Mouse (Mus musculus) kidney, embryonic 14.5 days (tissue): Measurements from ENCODE around the gene Twf2. TPM values are rescaled to one million over a fixed set of nuclear protein-coding genes. Genes with fewer than 3 reads are reported as not detected.
"Not testable (repeated sequence)": the region's sequence is repeated elsewhere in the genome, so short reads cannot be mapped to it uniquely, and the experiment has no call there.

ENCODE experiments used
- ATAC-seq: fragments of 200-750 bp; cut with Nextera tagmentation; 2 replicates; pipeline ENCODE4 v1.8.0; 2017; ENCODE audit warnings: moderate number of reproducible peaks, mild to moderate bottlenecking, moderate TSS enrichment, moderate library complexity; ENCODE audit not compliant: low FRiP score, low TSS enrichment
- H3K27ac ChIP-seq: fragments of 300-500 bp; sonication (generic); 2 replicates; pipeline ENCODE4 v1.5.1; 2014; ENCODE audit warnings: low read depth, mild to moderate bottlenecking, low read length, moderate library complexity, mixed read lengths
- H3K27me3 ChIP-seq: fragments of 300-500 bp; sonication (generic); 2 replicates; pipeline ENCODE4 v1.6.1; 2014; ENCODE audit warnings: mild to moderate bottlenecking, low read length; ENCODE audit not compliant: control insufficient read depth, insufficient read depth
- H3K36me3 ChIP-seq: fragments of 300-500 bp; sonication (generic); 2 replicates; pipeline ENCODE4 v1.6.1; 2014; ENCODE audit warnings: low read length, mixed read lengths; ENCODE audit not compliant: control insufficient read depth, insufficient read depth
- H3K4me1 ChIP-seq: fragments of 300-500 bp; sonication (generic); 2 replicates; pipeline ENCODE4 v1.6.1; 2014; ENCODE audit warnings: low read length, mixed read lengths; ENCODE audit not compliant: control insufficient read depth, insufficient read depth
- H3K4me2 ChIP-seq: fragments of 300-500 bp; sonication (generic); replicated peaks from 2 replicates; pipeline ENCODE4 v1.6.1; 2014; ENCODE audit warnings: low read depth, mild to moderate bottlenecking, low read length
- H3K4me3 ChIP-seq: fragments of 300-500 bp; sonication (generic); 2 replicates; pipeline ENCODE4 v1.5.1; 2014; ENCODE audit warnings: mild to moderate bottlenecking, low read length
- H3K9ac ChIP-seq: fragments of 300-500 bp; sonication (generic); 2 replicates; pipeline ENCODE4 v1.6.1; 2014; ENCODE audit warnings: low read depth, mild to moderate bottlenecking, low read length, moderate library complexity
- H3K9me3 ChIP-seq: fragments of 300-500 bp; sonication (generic); 2 replicates; pipeline ENCODE4 v1.6.1; 2016; ENCODE audit warnings: low read length; ENCODE audit not compliant: control insufficient read depth
- WGBS: fragments of 180-500 bp; shearing (Covaris S2); extraction: QIAGEN DNeasy Blood & Tissue Kit; methylation state at CpG from one replicate; pipeline ENCODE4 v1.1.7; 2014; 5-methylcytosine and 5-hydroxymethylcytosine counted together
- polyA plus RNA-seq: library from polyadenylated mRNA; unstranded; fragments of >200 nt; fragmentation: Nextera tagmentation; extraction: Ambion mirVana; gene quantifications from 2 replicates; pipeline ENCODE4 v1.2.1, GENCODE M21; 2014

Gene Twf2
- polyA plus RNA-seq, 1 experiment from 2014 or later, result 77.9 TPM

- H3K36me3 ChIP-seq, result no peaks in the 10 kb centered on the region
- no peak overlapping the region for H3K4me2 ChIP-seq
- H3K27ac ChIP-seq, result no peak overlapping the region
- peaks cover 5% of the 10 kb centered on the region; the same call in 1 of the 2 replicates for H3K4me1 ChIP-seq
- H3K27me3 ChIP-seq, result no peaks in the 10 kb centered on the region
- H3K9ac ChIP-seq, result no peak overlapping the region
- H3K4me3 ChIP-seq, result no peak overlapping the region
- no peak for ATAC-seq
- WGBS, result 83% methylated on average over 2 of the region's 2 CpGs
- no peaks in the 10 kb centered on the region for H3K9me3 ChIP-seq
These were observed 36.2 kb upstream of the Twf2 start for GRCm38 (mm10) chr9:106166709-106167108.

DNA sequence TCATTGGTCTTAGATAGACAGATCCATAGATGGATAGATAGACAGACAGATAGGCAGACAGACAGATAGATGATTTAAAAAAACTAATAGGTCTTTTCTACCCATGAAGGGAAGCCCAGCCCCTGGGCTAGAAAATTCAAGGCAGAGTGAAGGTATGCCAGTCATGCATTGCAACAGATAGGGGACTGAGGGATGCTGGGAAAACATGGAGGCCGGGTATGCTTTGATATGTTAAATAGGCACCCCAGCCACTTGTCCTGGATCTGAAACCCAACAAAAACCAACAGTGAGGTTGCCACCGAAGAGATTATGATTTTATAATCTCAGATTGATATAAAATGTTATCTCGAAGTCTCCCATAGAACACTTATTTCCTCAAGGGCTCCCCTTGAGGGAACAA is 35.7 kb upstream of the Twf2 start:
- H3K36me3 ChIP-seq, result no peaks in the 10 kb centered on the region
- no peak for ATAC-seq
- H3K9ac ChIP-seq, result no peak overlapping the region
- H3K9me3 ChIP-seq, result no peaks in the 10 kb centered on the region
- H3K4me2 ChIP-seq, result no peak overlapping the region
- no peaks in the 10 kb centered on the region for H3K27me3 ChIP-seq
- H3K27ac ChIP-seq, result no peak overlapping the region
- 83% methylated on average over 3 of the region's 3 CpGs for WGBS
- no peak overlapping the region for H3K4me3 ChIP-seq
- peaks cover 5% of the 10 kb centered on the region; the same call in 1 of the 2 replicates for H3K4me1 ChIP-seq

DNA sequence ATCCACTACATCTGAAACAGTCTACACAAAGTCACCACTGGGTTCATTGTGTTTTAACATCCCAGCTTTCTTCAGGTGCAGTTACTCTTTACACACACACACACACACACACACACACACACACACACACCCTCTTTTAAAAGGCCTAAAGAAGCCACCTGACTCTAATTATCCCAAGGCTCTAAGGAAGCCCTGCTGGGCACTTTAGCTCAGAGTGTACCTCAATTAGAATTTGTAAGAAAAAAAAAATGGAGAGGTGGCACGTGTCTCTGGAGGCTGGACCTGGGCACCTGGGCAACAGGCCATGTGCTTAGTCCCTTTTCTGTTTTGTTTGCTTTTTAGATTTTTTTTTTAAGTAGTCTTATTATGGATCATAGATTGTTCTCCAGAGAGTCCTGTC is 35.2 kb upstream of the Twf2 start:
- H3K4me1 ChIP-seq, result peaks cover 5% of the 10 kb centered on the region; the same call in 1 of the 2 replicates

DNA sequence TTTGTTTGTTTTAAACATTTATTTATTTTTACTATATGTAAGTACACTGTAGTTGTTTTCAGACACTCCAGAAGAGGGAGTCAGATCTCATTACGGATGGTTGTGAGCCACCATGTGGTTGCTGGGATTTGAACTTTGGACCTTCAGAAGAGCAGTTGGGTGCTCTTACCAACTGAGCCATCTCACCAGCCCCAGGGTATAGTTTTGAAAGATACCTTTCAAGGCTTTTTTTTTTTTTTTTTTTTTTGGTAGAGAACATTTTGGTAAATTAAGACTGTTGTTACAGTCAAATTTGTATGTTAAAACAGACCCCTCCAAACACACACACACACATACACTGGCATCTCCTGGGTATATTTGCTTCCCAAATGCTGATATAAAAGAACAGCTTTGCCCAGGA is 33.9 kb upstream of the Twf2 start:
- H3K9ac ChIP-seq, H3K36me3 ChIP-seq, H3K27me3 ChIP-seq, H3K27ac ChIP-seq, H3K9me3 ChIP-seq, H3K4me2 ChIP-seq, H3K4me3 ChIP-seq, ATAC-seq: not testable (repeated sequence)
- peaks cover 17% of the 10 kb centered on the region for H3K4me1 ChIP-seq
- WGBS, result 93% methylated on average over 1 of the region's 1 CpGs

More for the DNA sequence above, 35.2 kb upstream of the Twf2 start:
- H3K27me3 ChIP-seq, result no peaks in the 10 kb centered on the region
- H3K4me2 ChIP-seq, result no peak overlapping the region
- no peaks in the 10 kb centered on the region for H3K9me3 ChIP-seq
- no peak for ATAC-seq
- H3K9ac ChIP-seq, result no peak overlapping the region
- no peak overlapping the region for H3K27ac ChIP-seq
- no peak overlapping the region for H3K4me3 ChIP-seq
- no peaks in the 10 kb centered on the region for H3K36me3 ChIP-seq
- 44% methylated on average over 1 of the region's 1 CpGs for WGBS

DNA sequence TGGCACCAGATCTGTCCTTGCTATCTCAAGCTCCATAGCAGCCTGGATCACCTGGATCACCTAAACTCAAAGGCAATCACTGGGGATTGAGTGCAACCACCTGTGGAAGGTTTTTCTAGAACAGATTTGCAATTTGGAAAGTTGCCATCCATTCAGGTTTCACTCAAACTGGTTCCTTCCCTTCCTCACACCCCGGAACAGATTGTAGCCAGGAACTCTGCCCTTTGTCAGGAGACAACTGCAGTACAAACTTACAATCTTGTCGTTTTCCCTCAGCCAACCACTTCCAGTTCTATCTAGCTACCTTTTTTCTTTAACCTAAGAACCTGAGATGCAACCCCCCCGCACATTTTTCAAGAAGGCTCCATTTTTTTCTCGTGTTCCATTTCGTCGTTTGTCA is 33.0 kb upstream of the Twf2 start:
- peak overlapping the region; percentile 48 for H3K4me2 ChIP-seq
- H3K36me3 ChIP-seq, result no peaks in the 10 kb centered on the region
- H3K9ac ChIP-seq, result peak overlapping the region; percentile 97; the same call in 1 of the 2 replicates
- H3K27me3 ChIP-seq, result no peaks in the 10 kb centered on the region
- no peak for ATAC-seq
- H3K9me3 ChIP-seq, result no peaks in the 10 kb centered on the region
- 0 out of 2 replicates have a peak overlapping the region, but pooled peaks have one; percentile 96 for H3K27ac ChIP-seq
- 35% methylated on average over 6 of the region's 6 CpGs for WGBS
- H3K4me1 ChIP-seq, result peaks cover 25% of the 10 kb centered on the region
- peak overlapping the region; percentile 96; the same call in 1 of the 2 replicates for H3K4me3 ChIP-seq

- under 1% methylated on average over 68 of the region's 81 CpGs for WGBS
- H3K27ac ChIP-seq, result peak within 1 kb of the TSS; percentile 96
- H3K4me2 ChIP-seq, result peak within 1 kb of the TSS; percentile 69
- peaks cover 29% of the 10 kb centered on the region for H3K4me1 ChIP-seq
- no peaks in the 10 kb centered on the region for H3K27me3 ChIP-seq
- peak within 1 kb of the TSS; percentile 97 for H3K9ac ChIP-seq
- H3K9me3 ChIP-seq, result no peaks in the 10 kb centered on the region
- ATAC-seq, result peak; percentile 93
- H3K4me3 ChIP-seq, result peak within 1 kb of the TSS; percentile 96
- H3K36me3 ChIP-seq, result no peaks in the 10 kb centered on the region
These were observed 32.2 kb upstream of the Twf2 start, which contains the start of gene Wdr82 for GRCm38 (mm10) chr9:106170556-106171345. Gene Wdr82, plus strand, starts transcription at chr9:106170928.

DNA sequence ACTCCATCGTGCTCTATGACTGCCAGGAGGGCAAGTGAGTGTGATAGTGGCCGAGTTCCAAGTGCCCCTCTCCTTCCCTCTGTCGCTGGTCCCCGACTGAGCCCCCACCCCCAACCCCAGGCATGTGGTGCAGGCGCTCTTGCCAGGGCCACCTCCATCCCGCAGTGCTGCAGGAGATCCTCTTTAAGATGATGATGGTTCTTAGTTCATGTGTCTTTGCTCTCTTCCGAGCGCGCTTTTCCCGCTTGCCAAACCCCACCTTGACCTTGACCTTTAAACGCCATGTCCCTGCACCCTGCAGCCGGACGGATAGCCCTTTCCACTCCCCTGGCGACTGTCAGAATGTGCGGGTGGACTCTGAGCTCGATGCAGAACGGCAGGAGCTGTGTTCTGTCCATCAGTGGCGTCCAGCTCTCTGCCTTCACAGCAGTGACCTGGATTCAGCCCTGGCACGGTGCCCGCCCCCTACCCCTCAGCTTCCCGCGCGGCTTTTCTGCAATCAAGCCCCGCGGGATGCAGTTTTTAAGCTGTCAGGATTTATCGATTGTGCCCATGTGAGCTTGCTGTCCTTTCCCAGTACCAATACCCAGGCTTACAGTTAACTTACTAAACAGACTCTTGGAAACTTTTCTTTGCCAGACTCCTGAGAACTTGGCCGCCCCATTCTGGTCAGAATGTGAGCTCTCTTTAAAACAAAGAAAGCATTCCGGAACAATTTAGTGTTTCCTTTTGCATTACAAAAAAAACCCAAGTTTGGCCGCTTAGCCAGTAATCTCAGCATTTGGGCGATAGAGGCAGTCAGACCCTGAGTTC is 31.4 kb upstream of the Twf2 start:
- no peaks in the 10 kb centered on the region for H3K27me3 ChIP-seq
- ATAC-seq, result peak; percentile 59
- under 1% methylated on average over 30 of the region's 30 CpGs for WGBS
- peak overlapping the region; percentile 96 for H3K4me3 ChIP-seq
- peaks cover 32% of the 10 kb centered on the region for H3K4me1 ChIP-seq
- peak overlapping the region; percentile 97 for H3K9ac ChIP-seq
- peak overlapping the region; percentile 69 for H3K4me2 ChIP-seq
- H3K27ac ChIP-seq, result peak overlapping the region; percentile 96
- H3K9me3 ChIP-seq, result no peaks in the 10 kb centered on the region
- H3K36me3 ChIP-seq, result peaks cover 4% of the 10 kb centered on the region

DNA sequence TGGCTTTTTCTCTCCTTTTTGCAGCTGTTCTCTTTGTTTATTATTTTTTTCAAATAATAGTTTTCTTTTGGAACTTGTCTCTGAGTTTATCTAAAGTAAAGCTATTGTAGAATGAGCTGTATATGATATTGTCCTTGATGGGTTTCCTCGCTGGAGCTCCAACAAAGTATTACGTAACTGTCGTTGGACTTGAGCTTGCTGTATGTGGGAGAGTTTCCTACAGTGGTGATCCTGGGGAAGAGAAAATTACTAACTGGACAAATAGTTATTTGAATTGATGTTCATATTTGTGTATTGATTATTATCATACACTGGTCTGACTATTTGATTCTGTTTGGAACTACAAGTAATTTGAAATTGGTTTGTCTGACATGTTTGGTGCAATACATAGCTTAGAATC is 30.4 kb upstream of the Twf2 start:
- no peak for ATAC-seq
- Histone ChIP-seq H3K4me2 (peak overlapping the region; percentile 69), H3K9ac (peak overlapping the region; percentile 97), H3K9me3 (no peaks in the 10 kb centered on the region), H3K4me3 (peak overlapping the region; percentile 96), H3K27ac (no peak overlapping the region), H3K4me1 (peaks cover 32% of the 10 kb centered on the region), H3K27me3 (no peaks in the 10 kb centered on the region), H3K36me3 (peaks cover 14% of the 10 kb centered on the region)
- 5% methylated on average over 3 of the region's 3 CpGs for WGBS

- no peak for ATAC-seq
- no peak overlapping the region for H3K27ac ChIP-seq
- WGBS, result 61% methylated on average over 2 of the region's 2 CpGs
- H3K9me3 ChIP-seq, result no peaks in the 10 kb centered on the region
- H3K27me3 ChIP-seq, result no peaks in the 10 kb centered on the region
- H3K9ac ChIP-seq, result no peak overlapping the region
- H3K36me3 ChIP-seq, result peaks cover 22% of the 10 kb centered on the region
- peak overlapping the region; percentile 96 for H3K4me3 ChIP-seq
- H3K4me2 ChIP-seq, result peak overlapping the region; percentile 69
- H3K4me1 ChIP-seq, result peaks cover 32% of the 10 kb centered on the region
These were observed 29.5 kb upstream of the Twf2 start for GRCm38 (mm10) chr9:106173363-106173762.
